Mouse (Mus musculus) kidney, postnatal 10 days (tissue): ENCODE results near the gene Bnip2.

Source experiments
- DNase-seq: peaks from one replicate; pipeline ENCODE4 v3.0.0; 2021; ENCODE audit warnings: mixed read lengths

The Bnip2 gene

DNA sequence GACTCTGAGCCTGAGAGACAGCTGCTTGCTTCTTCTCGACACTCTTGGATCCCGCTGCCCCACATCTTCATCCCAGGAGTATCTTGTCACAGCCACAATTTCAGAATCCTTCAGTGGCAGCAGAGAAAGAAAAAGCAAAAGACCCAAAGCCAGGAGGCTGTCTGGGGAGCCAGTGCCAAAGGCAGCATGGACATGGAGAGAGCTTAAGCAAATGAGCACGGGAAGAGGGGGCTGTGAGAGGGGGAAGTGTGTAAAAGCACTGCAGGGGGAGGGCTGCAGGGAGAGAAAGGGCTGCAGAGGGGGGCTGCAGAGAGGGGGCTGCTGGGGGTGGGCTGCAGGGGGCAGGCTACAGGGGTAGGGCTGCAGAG is 60.1 kb downstream of the Bnip2 start:
- peak; percentile 11 for DNase-seq

DNA sequence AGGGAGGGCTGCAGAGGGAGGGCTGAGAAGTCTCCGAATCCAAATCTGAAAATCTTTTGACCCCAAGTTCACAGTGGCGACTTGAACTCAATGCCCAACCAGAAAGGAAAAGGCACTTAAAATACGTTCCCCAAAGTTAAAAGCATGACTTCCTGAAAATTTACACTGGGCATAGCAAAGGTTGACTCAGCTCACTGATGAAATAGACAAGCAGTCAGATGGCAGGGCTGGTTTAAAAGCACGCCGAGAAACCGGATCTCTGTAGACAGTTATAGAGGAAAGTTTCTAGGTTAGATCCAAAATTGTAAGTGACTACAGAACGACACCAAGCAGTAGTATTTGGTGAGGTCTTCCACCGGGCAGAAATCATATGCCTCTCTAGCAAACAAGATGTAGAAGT is 60.6 kb downstream of the Bnip2 start:
- DNase-seq = no peak

DNA sequence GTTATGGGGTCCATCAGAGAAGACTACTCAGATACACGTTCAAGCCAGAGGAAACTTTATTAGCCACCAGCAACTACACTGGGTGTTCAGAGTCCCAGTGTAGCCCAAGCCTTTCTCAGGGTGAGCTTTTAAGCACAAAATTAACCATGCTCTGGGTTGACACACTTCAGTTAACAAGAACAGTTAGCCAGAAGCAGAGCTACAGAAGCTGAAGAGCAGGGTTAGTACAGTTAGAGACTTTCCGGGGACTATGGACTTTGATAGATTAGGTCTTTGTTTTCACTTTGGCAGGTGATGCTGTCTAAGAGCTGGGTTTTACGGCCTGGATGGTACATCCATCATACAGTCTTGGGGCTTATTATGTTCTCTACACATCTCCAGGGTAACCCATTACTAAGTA is 63.5 kb downstream of the Bnip2 start:
- DNase-seq = no peak

DNA sequence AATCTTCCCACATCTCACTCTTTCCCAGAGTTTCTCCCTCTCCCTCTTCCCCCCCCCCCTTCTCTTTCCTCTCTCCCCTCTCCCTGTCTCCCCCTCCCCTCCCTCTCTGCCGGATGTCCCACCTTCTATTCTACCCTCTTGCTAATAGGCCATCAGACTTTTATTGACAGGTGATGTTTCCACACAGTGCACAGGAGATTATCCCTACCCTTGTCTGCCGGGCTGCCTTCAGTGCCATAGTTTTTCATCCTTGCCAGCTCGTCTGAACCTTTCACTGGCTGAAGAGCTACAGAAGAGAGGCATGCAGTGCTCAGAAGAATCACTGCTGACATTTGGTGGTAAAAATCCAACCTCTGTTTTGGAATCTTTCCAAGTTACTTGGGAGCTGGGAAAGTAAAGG is 64.1 kb downstream of the Bnip2 start:
- no peak for DNase-seq
